Mouse (Mus musculus) ES-Bruce4 (cell line): Measurements from ENCODE around the gene Itgav.

ENCODE experiments used
- CTCF ChIP-seq: IDR thresholded peaks from one replicate; pipeline ENCODE4 v1.8.1; 2011; ENCODE audit warnings: low read depth, low read length
- EP300 ChIP-seq: IDR thresholded peaks from 2 replicates; pipeline ENCODE4 v1.6.1; 2011; ENCODE audit warnings: low read depth, low read length; ENCODE audit not compliant: insufficient read depth

DNA sequence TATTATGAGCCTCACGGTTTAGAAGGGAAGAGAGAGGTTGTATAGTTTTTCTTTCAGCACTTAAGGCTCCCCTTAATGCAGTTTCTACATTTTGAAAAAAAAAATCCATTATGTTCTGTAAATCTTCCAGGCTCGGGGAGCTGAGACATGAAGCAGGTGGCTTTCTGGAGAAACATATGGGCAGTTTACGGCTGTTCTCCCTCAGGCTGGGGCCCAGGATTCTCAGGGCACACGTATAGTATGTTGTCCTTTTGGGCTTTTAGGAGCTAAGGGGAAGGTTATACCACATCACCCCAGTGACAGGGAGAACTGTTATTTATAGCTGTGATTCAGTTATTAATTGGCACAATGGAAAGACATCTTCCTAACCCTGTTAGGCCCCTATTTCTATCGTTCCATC is 101.0 kb downstream of the Itgav start:
- TF ChIP-seq CTCF (no peak), EP300 (no peak)
